Mouse (Mus musculus) embryo, embryonic 10 days (tissue): ENCODE results near the gene Eya2.

Source experiments
- DNase-seq: peaks from one replicate; pipeline ENCODE4 v3.0.0-alpha.2; 2015; ENCODE audit warnings: low spot score

The Eya2 gene

DNA sequence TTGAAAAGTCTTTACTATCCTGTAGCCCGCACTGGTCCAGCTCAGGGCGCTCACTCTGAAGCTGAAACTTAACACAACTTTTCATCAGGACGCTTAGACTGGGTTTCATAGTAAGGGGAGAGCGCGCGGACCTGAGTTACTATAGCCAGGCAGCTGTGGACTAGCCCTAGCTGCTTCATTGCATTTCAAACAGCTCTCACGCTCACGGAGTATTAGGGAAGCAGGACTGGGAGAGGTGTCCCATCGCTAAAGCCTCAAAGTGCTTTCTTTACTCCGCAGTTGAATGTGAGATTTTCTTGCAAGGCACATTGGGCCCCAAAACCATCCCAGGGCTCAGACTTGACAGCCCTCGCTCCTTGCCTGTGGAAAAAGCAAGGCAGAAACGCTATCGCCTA, 841 bp downstream of the Eya2 start:
- peak; percentile 63 for DNase-seq

DNA sequence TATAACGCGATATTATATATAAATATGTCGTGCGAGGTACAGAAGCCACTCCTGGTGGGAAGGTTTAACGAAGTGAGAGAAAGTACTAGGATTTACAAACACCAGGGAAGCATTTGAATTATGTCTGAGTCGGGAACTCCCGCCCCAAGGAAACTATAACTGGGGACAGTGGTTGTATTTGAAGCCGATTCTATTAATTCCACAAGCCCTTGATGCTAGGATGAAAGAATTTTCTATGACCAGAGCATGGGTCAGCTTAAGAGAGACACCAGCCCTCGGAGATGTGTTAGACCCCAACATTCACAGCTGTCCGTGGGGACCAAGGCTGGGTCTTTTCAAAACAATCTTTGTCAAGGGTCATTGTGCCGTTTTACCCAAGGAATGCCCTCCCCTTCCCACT, 1.3 kb downstream of the Eya2 start:
- no peak for DNase-seq

- no peak for DNase-seq
Observed at GRCm38 (mm10) chr2:165597536-165597935, 2.7 kb downstream of the Eya2 start.

DNA sequence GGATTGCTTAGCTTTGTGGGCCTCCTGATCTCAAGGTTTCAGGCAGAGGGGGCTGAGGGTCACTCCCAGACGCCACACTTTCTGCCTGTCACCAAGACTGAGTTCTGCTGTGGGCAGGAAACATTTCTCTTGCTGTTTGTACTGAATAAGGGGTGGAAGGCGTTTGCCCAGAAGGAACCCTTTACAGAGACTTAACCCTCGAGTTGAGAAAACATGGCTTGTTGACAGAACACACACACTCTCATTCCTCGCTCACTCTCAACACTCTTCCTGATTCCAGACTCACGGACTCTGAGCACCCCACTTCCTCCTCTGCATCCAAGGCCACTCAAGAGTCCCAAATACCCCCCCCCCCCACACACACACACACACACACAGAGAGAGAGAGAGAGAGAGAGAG, 3.3 kb downstream of the Eya2 start:
- DNase-seq, result no peak

DNA sequence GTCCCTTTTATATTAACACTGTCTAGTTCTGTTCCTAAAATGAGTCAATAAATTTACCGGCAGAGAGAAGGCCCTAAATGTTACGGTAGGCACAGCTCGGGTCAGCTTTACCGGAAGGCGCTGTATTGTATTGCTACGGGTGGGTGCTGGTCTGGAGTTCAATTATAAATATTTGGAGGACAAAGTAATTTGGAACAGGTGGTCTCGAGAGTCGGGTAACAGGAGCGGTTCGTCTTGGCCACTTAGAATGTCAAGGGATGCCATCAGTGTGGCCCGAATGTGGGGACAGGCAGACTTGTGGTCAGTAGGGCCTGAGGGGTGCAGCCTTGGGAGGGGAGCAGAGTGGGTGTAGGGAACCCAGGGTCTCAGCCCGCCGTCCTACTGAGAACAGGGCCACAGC, 4.7 kb downstream of the Eya2 start:
- no peak for DNase-seq

DNA sequence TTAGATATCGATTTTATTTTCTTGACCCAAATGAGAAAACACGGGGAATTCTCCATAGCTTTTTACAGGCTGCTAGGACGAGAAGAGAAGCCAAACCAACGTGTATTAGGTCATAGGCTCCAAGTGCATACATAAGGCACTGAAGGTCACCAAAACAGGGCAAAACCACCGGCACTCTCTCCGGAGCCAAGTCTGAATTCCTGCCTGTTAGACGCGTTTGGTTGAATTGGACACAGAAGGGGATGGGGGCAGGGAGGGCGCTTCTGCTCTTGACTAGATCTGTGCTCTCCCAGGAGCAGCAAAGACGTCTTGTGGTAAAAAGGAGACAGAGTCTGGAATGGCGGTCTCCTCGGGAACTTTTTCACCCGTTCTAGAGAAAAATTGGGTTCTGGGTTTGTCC, 6.1 kb downstream of the Eya2 start:
- DNase-seq, result peak; percentile 38

DNA sequence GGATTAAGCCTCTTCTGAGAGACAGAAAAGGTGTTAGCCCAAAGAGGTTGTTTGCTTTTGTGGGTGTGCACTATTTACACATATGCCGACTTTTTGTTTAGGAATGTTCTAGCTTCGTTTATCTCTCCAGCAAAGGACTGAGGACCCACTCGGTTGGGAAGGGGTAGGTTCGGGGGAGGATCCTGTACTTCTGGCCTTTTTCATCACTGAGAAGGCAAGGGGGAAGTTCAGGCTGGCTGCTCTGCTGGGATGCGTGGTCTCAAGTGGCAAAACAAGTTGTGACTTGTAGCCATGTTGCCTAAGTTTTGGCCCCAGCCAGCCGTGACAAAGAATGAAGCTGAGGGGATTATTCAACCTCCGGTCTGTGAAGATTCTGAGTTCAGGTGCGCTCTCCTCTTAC, 6.8 kb downstream of the Eya2 start:
- DNase-seq, result no peak

GRCm38 (mm10) chr2:165603775-165604174, 8.9 kb downstream of the Eya2 start:
- no peak for DNase-seq

DNA sequence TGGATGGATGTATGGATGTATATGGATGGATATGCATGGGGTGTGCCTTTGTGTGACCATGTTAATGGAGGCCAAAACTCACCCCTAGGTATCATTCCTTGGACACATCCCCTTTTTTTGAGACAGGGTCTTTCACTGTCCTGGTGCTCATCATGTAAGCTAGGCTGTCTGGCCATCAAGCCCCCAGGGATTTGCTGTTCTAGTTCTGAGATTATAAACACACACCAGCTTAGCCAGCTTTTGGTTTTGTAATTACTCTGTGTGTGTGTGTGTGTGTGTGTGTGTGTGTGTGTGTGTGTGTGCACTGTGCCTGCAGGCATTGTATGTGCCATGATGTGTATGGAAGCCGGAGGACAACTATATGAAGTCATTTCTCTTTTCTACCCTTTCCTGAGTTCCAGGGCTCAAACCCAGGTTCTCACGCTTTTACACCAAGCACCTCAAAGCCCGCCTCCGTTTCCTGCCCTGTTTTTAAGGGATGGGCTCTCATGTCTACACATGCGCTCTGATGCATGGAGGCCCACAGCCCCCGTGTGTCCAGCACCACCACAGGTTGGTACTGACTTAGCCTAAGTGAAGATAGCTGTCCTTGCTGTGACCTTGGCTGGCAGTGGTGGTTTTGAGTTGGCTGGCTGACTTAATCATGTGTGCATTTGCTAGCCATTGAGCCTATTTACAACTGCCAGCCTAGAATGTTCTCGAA, 16.9 kb downstream of the Eya2 start:
- no peak for DNase-seq

DNA sequence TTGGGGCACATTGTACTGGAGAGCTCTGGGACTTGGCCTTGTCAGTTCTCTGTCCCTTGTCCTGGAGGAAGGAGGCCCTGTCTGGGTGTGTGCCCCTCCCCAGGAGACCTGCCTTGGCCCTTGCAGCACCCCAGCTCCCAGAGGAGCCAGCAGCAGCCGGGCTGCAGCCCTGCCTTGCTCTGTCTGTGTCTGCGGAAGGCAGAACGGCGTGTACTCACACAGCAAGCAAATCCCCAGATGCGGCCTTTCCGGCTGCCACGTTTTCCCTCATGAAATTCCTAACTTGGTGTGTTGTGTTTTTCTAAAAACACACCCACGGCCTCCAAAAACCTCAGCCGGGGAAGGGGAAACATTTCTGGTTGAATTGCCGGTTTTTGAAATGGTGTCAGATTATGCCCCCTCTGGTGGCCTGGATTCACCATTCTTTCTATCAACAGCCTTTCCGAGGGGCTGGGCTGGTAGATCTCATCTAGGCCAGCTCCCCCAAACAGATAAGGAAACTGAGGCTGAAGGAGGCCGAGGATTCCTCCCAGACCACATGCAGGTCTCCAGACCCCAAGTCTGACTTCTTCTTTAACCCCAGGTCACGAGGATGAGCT, 19.0 kb downstream of the Eya2 start:
- no peak for DNase-seq

- DNase-seq, result no peak
Observed at GRCm38 (mm10) chr2:165621488-165621887, 26.7 kb downstream of the Eya2 start.

GRCm38 (mm10) chr2:165622596-165622995, 27.8 kb downstream of the Eya2 start:
- no peak for DNase-seq

- no peak for DNase-seq
Observed at GRCm38 (mm10) chr2:165626826-165627225, 32.0 kb downstream of the Eya2 start.

DNA sequence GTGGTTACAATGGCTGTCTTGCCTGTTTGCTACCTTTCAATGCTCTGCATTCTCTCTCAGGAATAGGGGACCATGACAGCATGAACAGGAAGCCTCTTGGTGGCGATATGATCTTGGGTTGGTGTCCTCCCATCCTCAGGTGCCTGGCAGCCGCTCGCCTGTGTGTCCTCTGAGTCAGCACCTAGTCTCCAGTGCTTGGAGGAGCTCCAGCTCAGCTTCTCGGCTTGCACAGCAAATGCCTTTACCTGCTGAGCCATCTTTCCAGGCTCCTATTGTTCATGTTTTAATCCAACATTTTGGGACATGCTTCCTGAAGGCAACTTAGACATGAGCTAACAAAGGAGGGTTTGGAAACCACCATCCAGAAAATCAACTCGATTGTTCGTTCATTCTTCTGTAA, 33.1 kb downstream of the Eya2 start:
- no peak for DNase-seq

DNA sequence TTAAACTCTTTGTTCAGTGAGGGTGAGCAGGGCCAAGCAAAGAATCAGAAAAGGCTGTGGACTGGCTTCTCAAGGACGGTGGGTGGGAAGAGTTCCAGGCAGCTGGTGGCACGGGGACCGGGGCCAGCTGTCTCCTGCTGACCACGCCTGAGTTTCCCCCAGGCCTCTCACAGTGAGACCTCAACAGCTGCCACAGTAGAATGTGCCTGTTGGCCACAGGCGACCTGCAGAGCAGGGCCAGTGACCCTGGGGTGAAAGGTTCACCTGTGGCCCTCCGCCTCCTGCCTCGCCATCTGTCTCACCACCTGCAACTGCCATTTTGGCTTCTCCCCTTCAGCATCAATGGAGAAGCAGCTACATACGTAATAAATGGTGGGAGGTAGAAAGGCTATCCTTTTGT, 35.1 kb downstream of the Eya2 start:
- DNase-seq, result peak; percentile 63

DNA sequence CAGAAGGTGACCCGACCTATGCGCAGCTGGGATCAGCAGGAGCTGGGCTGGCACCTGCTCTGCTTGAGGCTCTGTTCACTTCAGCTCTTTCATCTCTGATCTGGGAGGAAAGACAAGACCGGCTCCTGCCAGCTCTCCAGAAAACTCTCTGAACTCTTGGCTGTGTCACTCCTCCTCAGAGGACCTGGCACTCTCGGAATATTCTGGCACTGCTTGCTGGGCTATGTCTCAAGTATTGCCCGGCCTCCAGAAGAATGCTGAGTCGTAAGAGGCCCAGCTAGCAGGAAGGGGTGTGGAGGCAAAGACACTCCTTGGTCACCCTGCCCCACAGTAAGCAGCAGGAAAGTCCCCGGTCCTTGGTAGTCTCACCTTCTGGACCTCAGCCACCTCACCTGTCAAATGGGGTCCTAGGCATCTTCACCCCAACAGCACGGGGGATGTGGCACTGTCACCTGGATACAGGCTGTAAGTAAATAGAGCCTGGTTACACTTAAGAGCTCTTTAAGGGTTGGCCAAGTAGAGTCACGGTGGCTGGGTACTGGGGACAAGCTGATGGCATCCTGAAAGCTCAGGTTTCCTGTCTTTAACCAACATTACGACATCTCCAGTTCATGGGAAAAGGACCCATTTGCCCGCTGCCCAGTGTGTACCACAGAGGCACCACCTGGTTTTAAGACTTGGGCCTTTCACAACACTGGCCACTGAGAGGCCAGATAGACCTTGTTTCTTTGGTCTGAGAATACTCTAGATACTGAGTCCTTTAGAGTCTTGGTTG, 38.4 kb downstream of the Eya2 start:
- DNase-seq, result no peak

GRCm38 (mm10) chr2:165634481-165634880, 39.6 kb downstream of the Eya2 start:
- no peak for DNase-seq

GRCm38 (mm10) chr2:165639075-165639755, 44.4 kb downstream of the Eya2 start:
- no peak for DNase-seq

- peak; percentile 68 for DNase-seq
Observed at GRCm38 (mm10) chr2:165641909-165642505, 47.2 kb downstream of the Eya2 start.

- no peak for DNase-seq
Observed at GRCm38 (mm10) chr2:165643596-165643995, 48.8 kb downstream of the Eya2 start.

DNA sequence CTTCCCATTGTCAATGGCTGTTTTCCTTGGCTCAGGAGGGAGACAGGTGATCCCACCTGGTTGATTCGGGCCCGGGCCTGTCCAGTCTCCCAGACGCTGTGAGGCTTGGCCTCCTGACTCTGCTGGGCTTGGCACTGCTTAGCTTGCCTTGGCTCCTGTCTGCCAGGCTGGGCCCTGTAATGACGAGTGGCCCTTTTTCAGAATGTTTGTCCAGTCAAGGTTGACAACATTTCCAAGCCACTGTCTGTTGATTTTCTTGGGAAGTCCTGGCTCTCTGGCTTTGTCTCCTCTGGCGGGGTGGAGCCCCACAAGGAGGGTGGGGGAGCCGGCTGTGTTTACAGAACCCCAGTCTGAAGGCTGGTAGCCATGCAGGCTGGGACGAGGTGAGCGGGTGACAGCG, 49.2 kb downstream of the Eya2 start:
- no peak for DNase-seq

DNA sequence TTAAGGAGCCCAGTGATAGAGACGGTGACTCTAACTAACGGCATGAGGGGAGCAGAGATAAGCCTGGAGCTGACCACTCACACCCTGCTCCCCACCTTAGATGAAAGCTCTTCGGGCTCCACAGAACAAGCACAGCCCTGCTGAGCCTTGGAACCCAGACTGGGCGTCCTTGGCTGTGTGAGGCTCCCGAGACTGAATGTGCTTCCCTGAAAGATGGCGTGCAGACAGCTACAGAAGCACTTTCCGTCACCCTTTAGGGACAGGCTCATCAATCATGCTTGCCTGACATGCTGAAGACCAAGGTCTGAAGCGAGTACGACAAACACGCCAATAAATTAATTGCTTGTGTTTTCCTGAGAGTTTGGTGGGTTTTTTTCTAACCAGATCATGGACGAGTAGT, 56.2 kb downstream of the Eya2 start:
- DNase-seq, result no peak
